Mouse (Mus musculus) CH12.LX (cell line): ENCODE measurements around the gene Hist1h2bg. TPM values are rescaled to one million over a fixed set of nuclear protein-coding genes. Genes with fewer than 3 reads are reported as not detected.

Source experiments
- DNase-seq: peaks from one replicate; pipeline ENCODE4 v3.0.0-alpha.2; 2013; ENCODE audit errors: extremely low read depth
- H3K27ac ChIP-seq: 2 replicates; pipeline ENCODE4 v1.5.1; 2012; ENCODE audit warnings: low read depth, mild to moderate bottlenecking, control low read depth, moderate library complexity; ENCODE audit not compliant: insufficient read depth
- H3K27me3 ChIP-seq: replicated peaks from 2 replicates; pipeline ENCODE3; 2012; ENCODE audit warnings: inconsistent platforms
- H3K36me3 ChIP-seq, 2 experiments: replicated peaks in 1 of 2; 2 replicates each; pipeline versions ENCODE3 to v1.6.1; 2012; ENCODE audit warnings: inconsistent platforms in 1 of 2, low read length in 1 of 2, mild to moderate bottlenecking in 1 of 2, mixed read lengths in 1 of 2, moderate library complexity in 1 of 2; ENCODE audit not compliant: control insufficient read depth in 1 of 2, insufficient read depth in 1 of 2
- H3K4me1 ChIP-seq, 2 experiments: 2 replicates each; pipeline ENCODE4 v1.6.1; 2012; ENCODE audit warnings: inconsistent platforms in 1 of 2, moderate library complexity in 1 of 2; ENCODE audit not compliant: insufficient read depth in 2 of 2, control insufficient read depth in 1 of 2
- H3K4me2 ChIP-seq: 2 replicates; pipeline ENCODE4 v1.6.1; 2012; ENCODE audit warnings: low read depth, mild to moderate bottlenecking, control low read depth; ENCODE audit not compliant: poor library complexity, insufficient read depth, severe bottlenecking
- H3K4me3 ChIP-seq, 3 experiments: fragments of 150-350 bp in 1 of 3; sonication (generic) in 1 of 3; replicated peaks in 1 of 3; 2 replicates each; pipeline versions ENCODE3 to v1.5.1; 2011 to 2012; ENCODE audit warnings: low read depth in 2 of 3, low read length in 2 of 3, mild to moderate bottlenecking in 2 of 3, moderate library complexity in 2 of 3, control low read depth in 1 of 3, improper control_type of control experiment in 1 of 3, inconsistent platforms in 1 of 3, mixed read lengths in 1 of 3; ENCODE audit not compliant: poor library complexity in 1 of 3
- H3K79me2 ChIP-seq: replicated peaks from 2 replicates; pipeline ENCODE4 v1.6.1; 2012; ENCODE audit warnings: mild to moderate bottlenecking, moderate library complexity; ENCODE audit not compliant: control insufficient read depth, poor library complexity, insufficient read depth, severe bottlenecking; ENCODE audit errors: extremely low read depth
- H3K9ac ChIP-seq: 2 replicates; pipeline ENCODE4 v1.6.1; 2012; ENCODE audit warnings: low read depth, mild to moderate bottlenecking, control low read depth, moderate library complexity; ENCODE audit not compliant: insufficient read depth
- H3K9me3 ChIP-seq: replicated peaks from 2 replicates; pipeline ENCODE3; 2012; ENCODE audit warnings: low read length, inconsistent platforms, mixed read lengths
- CHD1 ChIP-seq: IDR thresholded peaks from 2 replicates; pipeline ENCODE4 v1.6.1; 2012; ENCODE audit warnings: low read depth, low read length, improper control_type of control experiment, inconsistent platforms
- CHD2 ChIP-seq: IDR thresholded peaks from 2 replicates; pipeline ENCODE4 v1.6.1; 2011; ENCODE audit warnings: low read length, improper control_type of control experiment
- CTCF ChIP-seq, 2 experiments: IDR thresholded peaks in 1 of 2; conservative IDR thresholded peaks in 1 of 2; 2 replicates each; pipeline ENCODE4 v1.5.1; 2011 to 2012; ENCODE audit warnings: low read depth in 2 of 2, low read length in 2 of 2, improper control_type of control experiment in 1 of 2, inconsistent platforms in 1 of 2, mild to moderate bottlenecking in 1 of 2, moderate library complexity in 1 of 2
- E2F4 ChIP-seq: IDR thresholded peaks from 2 replicates; pipeline ENCODE4 v1.6.1; 2011; ENCODE audit warnings: low read depth, low read length, improper control_type of control experiment; ENCODE audit not compliant: insufficient replicate concordance
- ELF1 ChIP-seq: IDR thresholded peaks from 2 replicates; pipeline ENCODE4 v1.6.1; 2014; ENCODE audit warnings: low read depth, mild to moderate bottlenecking, inconsistent platforms, low read length, improper control_type of control experiment
- EP300 ChIP-seq: IDR thresholded peaks from 2 replicates; pipeline ENCODE4 v1.6.1; 2011; ENCODE audit warnings: low read length, improper control_type of control experiment
- GABPA ChIP-seq: IDR thresholded peaks from 2 replicates; pipeline ENCODE4 v1.6.1; 2012; ENCODE audit warnings: low read depth, low read length, improper control_type of control experiment, inconsistent platforms; ENCODE audit not compliant: insufficient replicate concordance
- IRF4 ChIP-seq: IDR thresholded peaks from 2 replicates; pipeline ENCODE4 v1.6.1; 2014; ENCODE audit warnings: low read depth, mild to moderate bottlenecking, inconsistent platforms, low read length, improper control_type of control experiment
- KAT2A ChIP-seq: IDR thresholded peaks from 2 replicates; pipeline ENCODE4 v1.6.1; 2012; ENCODE audit warnings: low read length, improper control_type of control experiment, inconsistent platforms; ENCODE audit not compliant: insufficient replicate concordance
- MAFK ChIP-seq: IDR thresholded peaks from 2 replicates; pipeline ENCODE4 v1.6.1; 2011; ENCODE audit warnings: low read length, improper control_type of control experiment; ENCODE audit not compliant: insufficient replicate concordance
- MAZ ChIP-seq: IDR thresholded peaks from 2 replicates; pipeline ENCODE4 v1.6.1; 2012; ENCODE audit warnings: low read depth, mild to moderate bottlenecking, inconsistent platforms, low read length, improper control_type of control experiment, moderate library complexity
- NELFE ChIP-seq: IDR thresholded peaks from 2 replicates; pipeline ENCODE4 v1.6.1; 2011; ENCODE audit warnings: low read depth, low read length, improper control_type of control experiment
- NRF1 ChIP-seq: IDR thresholded peaks from 2 replicates; pipeline ENCODE4 v1.6.1; 2014; ENCODE audit warnings: low read depth, mild to moderate bottlenecking, inconsistent platforms, low read length, improper control_type of control experiment, moderate library complexity
- POLR2A ChIP-seq: IDR thresholded peaks from 2 replicates; pipeline ENCODE4 v1.6.1; 2011; ENCODE audit warnings: low read depth, mild to moderate bottlenecking, improper control_type of control experiment, low read length
- POLR2AphosphoS2 ChIP-seq: IDR thresholded peaks from 2 replicates; pipeline ENCODE4 v1.6.1; 2011; ENCODE audit warnings: low read depth, low read length, improper control_type of control experiment
- RCOR1 ChIP-seq: conservative IDR thresholded peaks from 2 replicates; pipeline ENCODE4 v1.6.1; 2012; ENCODE audit warnings: low read depth, mild to moderate bottlenecking, inconsistent platforms, low read length, improper control_type of control experiment
- SIN3A ChIP-seq: IDR thresholded peaks from 2 replicates; pipeline ENCODE4 v1.6.1; 2012; ENCODE audit warnings: low read length, improper control_type of control experiment, inconsistent platforms
- TBP ChIP-seq: conservative IDR thresholded peaks from 2 replicates; pipeline ENCODE4 v1.6.1; 2011; ENCODE audit warnings: low read depth, low read length, improper control_type of control experiment
- TCF12 ChIP-seq: IDR thresholded peaks from 2 replicates; pipeline ENCODE4 v1.6.1; 2014; ENCODE audit warnings: low read depth, mild to moderate bottlenecking, inconsistent platforms, low read length, improper control_type of control experiment
- UBTF ChIP-seq: IDR thresholded peaks from 2 replicates; pipeline ENCODE4 v1.6.1; 2012; ENCODE audit warnings: low read depth, mild to moderate bottlenecking, inconsistent platforms, low read length, improper control_type of control experiment, moderate library complexity
- USF1 ChIP-seq: IDR thresholded peaks from 2 replicates; pipeline ENCODE4 v1.6.1; 2014; ENCODE audit warnings: low read depth, mild to moderate bottlenecking, inconsistent platforms, low read length, improper control_type of control experiment
- USF2 ChIP-seq: conservative IDR thresholded peaks from 2 replicates; pipeline ENCODE4 v1.6.1; 2011; ENCODE audit warnings: low read depth, low read length, improper control_type of control experiment
- ZKSCAN1 ChIP-seq: IDR thresholded peaks from 2 replicates; pipeline ENCODE4 v1.6.1; 2012; ENCODE audit warnings: low read depth, inconsistent platforms, low read length, improper control_type of control experiment, borderline replicate concordance
- ZMIZ1 ChIP-seq: IDR thresholded peaks from 2 replicates; pipeline ENCODE4 v1.6.1; 2012; ENCODE audit warnings: low read depth, mild to moderate bottlenecking, inconsistent platforms, low read length, improper control_type of control experiment
- ZNF384 ChIP-seq: IDR thresholded peaks from 2 replicates; pipeline ENCODE4 v1.6.1; 2012; ENCODE audit warnings: low read depth, low read length, improper control_type of control experiment, inconsistent platforms
- dilution Hi-C: fragments of 300-500 bp; cut with MboI; formaldehyde crosslinking; loops from 2 replicates; pipeline ENCODE4 v1.14.3; 2020; ENCODE audit warnings: low sequenced_read_pairs; ENCODE audit not compliant: extremely low pct_unique_long_range_greater_than_20kb, extremely low pct_ligation_motif_present
- in situ Hi-C: fragments of 300-500 bp; cut with MboI; formaldehyde crosslinking; loops from 3 replicates; pipeline ENCODE4 v1.14.3; 2019; ENCODE audit warnings: low sequenced_read_pairs, low pct_ligation_motif_present, low pct_unique_long_range_greater_than_20kb, mixed read lengths
- polyA plus RNA-seq: library from polyadenylated mRNA; unstranded; fragments of >175 nt; gene quantifications from 2 replicates; pipeline ENCODE4 v1.2.1, GENCODE M21; 2012; ENCODE audit warnings: low read depth; ENCODE audit not compliant: insufficient read length
- total RNA-seq, 2 experiments: library from RNA; depleted of rRNA; stranded (reverse); fragments of 300-350 nt in 1 of 2; fragments of >200 nt in 1 of 2; gene quantifications; 2 replicates each; pipeline ENCODE4 v1.2.3; 2012 to 2014

Hist1h2bg gene
- total and polyA plus RNA-seq, 3 experiments = 9.4 to 3,252 (median 136) TPM

GRCm38 (mm10) chr13:23583387-23584068 is 12.3 kb downstream of the Hist1h2bg start:
- H3K79me2 ChIP-seq = no peaks in the 10 kb centered on the region
- DNase-seq = peak; percentile 37
- H3K4me3 ChIP-seq = peak overlapping the region in 1 of 3 experiments; percentile 9
- no peak for TF ChIP-seq TBP
- no peak for TF ChIP-seq CHD1
- no peak for TF ChIP-seq CTCF (conservative IDR thresholded peaks at IDR 0.05 in 1 of 2, IDR thresholded peaks at IDR 0.05 in 1 of 2; ENCODE audit: low read depth in 2 of 2, low read length in 2 of 2)
- TF ChIP-seq POLR2A = 0 out of 2 replicates have a peak, but pooled peaks have one; percentile 19
- TF ChIP-seq GABPA = no peak
- no peak for TF ChIP-seq MAZ
- no peak for TF ChIP-seq ZNF384
- no peak for TF ChIP-seq KAT2A
- dilution Hi-C loops (no loop called here), in situ Hi-C loops (no loop called here)
- no peaks in the 10 kb centered on the region for H3K9me3 ChIP-seq
- H3K4me1 ChIP-seq = peaks cover 3 to 39% of the 10 kb centered on the region in 2 experiments
- H3K36me3 ChIP-seq = no peaks in the 10 kb centered on the region
- H3K4me2 ChIP-seq = peak overlapping the region; percentile 78
- H3K27me3 ChIP-seq = no peaks in the 10 kb centered on the region
- peak overlapping the region; percentile 93 for H3K27ac ChIP-seq
- peak overlapping the region; percentile 98 for H3K9ac ChIP-seq

GRCm38 (mm10) chr13:23584331-23584730 is 13.1 kb downstream of the Hist1h2bg start:
- peak; percentile 52 for DNase-seq
- Histone ChIP-seq H3K4me1 (peaks cover 3 to 47% of the 10 kb centered on the region in 2 experiments), H3K27ac (peak overlapping the region; percentile 86), H3K27me3 (no peaks in the 10 kb centered on the region), H3K4me3 (peak overlapping the region in 1 of 3 experiments; percentile 24), H3K79me2 (no peaks in the 10 kb centered on the region), H3K9me3 (no peaks in the 10 kb centered on the region), H3K4me2 (peak overlapping the region; percentile 96), H3K36me3 (no peaks in the 10 kb centered on the region), H3K9ac (peak overlapping the region; percentile 98)
- in situ Hi-C loops (no loop called here), dilution Hi-C loops (no loop called here)
- TF ChIP-seq ZKSCAN1 = no peak
- peak; percentile 37; the same call in 1 of the 2 replicates for TF ChIP-seq ELF1
- no peak for TF ChIP-seq RCOR1

- Histone ChIP-seq H3K27ac (peak overlapping the region; percentile 94), H3K27me3 (no peaks in the 10 kb centered on the region), H3K9me3 (no peaks in the 10 kb centered on the region), H3K79me2 (no peaks in the 10 kb centered on the region), H3K4me2 (peak overlapping the region; percentile 96), H3K4me1 (peaks cover 3 to 49% of the 10 kb centered on the region in 2 experiments), H3K9ac (peak overlapping the region; percentile 98), H3K4me3 (peak overlapping the region; percentile 23 to 47 (median 45)), H3K36me3 (no peaks in the 10 kb centered on the region)
- dilution Hi-C loops = no loop called here
- in situ Hi-C loops = no loop called here
- peak; percentile 88 for DNase-seq
- TF ChIP-seq POLR2A (peak; percentile 94), IRF4 (peak; percentile 48; the same call in 1 of the 2 replicates), E2F4 (no peak), ZNF384 (no peak), CHD2 (peak; percentile 84), EP300 (no peak; the same call in 1 of the 2 replicates), TCF12 (no peak), UBTF (no peak), POLR2AphosphoS2 (peak; percentile 100), SIN3A (peak; percentile 85), ZMIZ1 (peak; percentile 95), MAFK (peak; percentile 51; the same call in 1 of the 2 replicates), NELFE (peak; percentile 67), MAZ (no peak), USF2 (no peak), USF1 (no peak), ELF1 (no peak), NRF1 (peak; percentile 42)
These were observed 13.8 kb downstream of the Hist1h2bg start for GRCm38 (mm10) chr13:23585029-23585441.
